Comparison of ENCODE assay signal across 8 mouse cellular contexts in genomic region chr3:123267741-123268201, GRCm38 (mm10). TPM values are rescaled to one million over a fixed set of nuclear protein-coding genes. Genes with fewer than 3 reads are reported as not detected.
DNase-seq lines count a peak whose midpoint lies in the region; ATAC-seq lines count a peak whose summit lies in the region.

No protein-coding gene starts in this region.

- H3K9ac ChIP-seq in hindbrain, embryonic 13.5 days, result peak overlapping the region; percentile 72

- peak; percentile 73 for ATAC-seq in hindbrain, embryonic 13.5 days (ENCODE audit: low FRiP score)

- H3K4me1 ChIP-seq in hindbrain, embryonic 13.5 days (replicated peaks), result peaks cover 6% of the 10 kb centered on the region; the same call in 1 of the 2 replicates

- peaks cover 35% of the 10 kb centered on the region for H3K27me3 ChIP-seq in hindbrain, embryonic 13.5 days

- no peaks in the 10 kb centered on the region for H3K36me3 ChIP-seq in hindbrain, embryonic 13.5 days

- under 1% methylated on average over 25 of the region's 25 CpGs for WGBS in hindbrain, embryonic 13.5 days

- peak overlapping the region; percentile 68 for H3K4me3 ChIP-seq in hindbrain, embryonic 13.5 days

- no peaks in the 10 kb centered on the region for H3K9me3 ChIP-seq in hindbrain, embryonic 13.5 days

- H3K4me2 ChIP-seq in hindbrain, embryonic 13.5 days, result peak overlapping the region; percentile 88

- DNase-seq in R1 (ENCODE audit: low read depth, low spot score), result peak; percentile 71
- peak; percentile 68 for DNase-seq in cerebellum, postnatal 25 days
- peak; percentile 59 to 72 for DNase-seq in frontal cortex, postnatal 36 days (ENCODE audit: low spot score in 2 of 2)
- peak; percentile 39 to 54 for DNase-seq in layer of hippocampus, postnatal 14 days (ENCODE audit: low spot score in 2 of 2)
- peak; percentile 75 for DNase-seq in lung, postnatal 10 days
- DNase-seq in ovary, postnatal 36 days (ENCODE audit: low spot score), result peak; percentile 69
- peak; percentile 69 to 73 for DNase-seq in urinary bladder, postnatal 36 days (ENCODE audit: low spot score in 2 of 2)

- no peak overlapping the region for H3K27ac ChIP-seq in hindbrain, embryonic 13.5 days

RNA-seq across cellular contexts. Expression of gene Sec24d, which starts 0.5 kb away (rescaled TPM):
- 14.3 and 14.5 TPM in 2 replicates for polyA plus RNA-seq in hindbrain, embryonic 13.5 days (2015; fragmentation: Nextera tagmentation; extraction: Ambion mirVana)
- total RNA-seq in layer of hippocampus, postnatal 14 days (2021), result 10 to 100 TPM; 20.1 to 23.0 TPM

RNA-seq across cellular contexts. Expression of gene Synpo2, which starts 31.8 kb away (rescaled TPM):
- 1.3 and 1.4 TPM in 2 replicates for polyA plus RNA-seq in hindbrain, embryonic 13.5 days (2015; fragmentation: Nextera tagmentation; extraction: Ambion mirVana)
- 10 to 100 TPM in 1 of 2 experiments, 1 to 10 TPM in 1; 2.3 to 10.3 TPM for total RNA-seq in layer of hippocampus, postnatal 14 days (2021)
